Mouse (Mus musculus) layer of hippocampus, adult 18-20 months (tissue): Measurements from ENCODE around the gene Zmym2. TPM values are rescaled to one million over a fixed set of nuclear protein-coding genes. Genes with fewer than 3 reads are reported as not detected.

ENCODE experiments used
- DNase-seq, 2 experiments: peaks; one replicate each; pipeline ENCODE4 v3.0.0; 2022; ENCODE audit warnings: low spot score in 2 of 2
- total RNA-seq, 2 experiments: library from RNA; stranded (reverse); gene quantifications; 2 replicates each; pipeline ENCODE4 v1.2.3; 2021

Gene Zmym2
- total RNA-seq, 2 experiments from 2014 or later: 89.1 to 91.8 TPM

GRCm38 (mm10) chr14:56905696-56906095 lies 19.2 kb downstream of the Zmym2 start:
- no peak for DNase-seq

- peak in 1 of 2 experiments; percentile 16 for DNase-seq
Observed at GRCm38 (mm10) chr14:56918532-56918931, 32.1 kb downstream of the Zmym2 start.

GRCm38 (mm10) chr14:56935481-56935880 lies 49.0 kb downstream of the Zmym2 start:
- DNase-seq: no peak

GRCm38 (mm10) chr14:56939903-56940302 lies 53.5 kb downstream of the Zmym2 start:
- DNase-seq: no peak

- DNase-seq: no peak
Observed at GRCm38 (mm10) chr14:56952928-56953327, 66.5 kb downstream of the Zmym2 start.

- DNase-seq: no peak
Observed at GRCm38 (mm10) chr14:56954393-56954792, 67.9 kb downstream of the Zmym2 start.

GRCm38 (mm10) chr14:56963969-56964734 lies 77.7 kb downstream of the Zmym2 start:
- DNase-seq: peak in 1 of 2 experiments; percentile 52

GRCm38 (mm10) chr14:56969653-56970052 lies 83.2 kb downstream of the Zmym2 start:
- DNase-seq: no peak

GRCm38 (mm10) chr14:56970160-56970559 lies 83.7 kb downstream of the Zmym2 start:
- DNase-seq: no peak

- DNase-seq: no peak
Observed at GRCm38 (mm10) chr14:56978045-56978655, 91.7 kb downstream of the Zmym2 start.

GRCm38 (mm10) chr14:56988621-56989020 lies 102.2 kb downstream of the Zmym2 start:
- DNase-seq: no peak

Other genes starting within 250 kb of the Zmym2 start
- gene Mphosph8, start 218.4 kb upstream of the Zmym2 start, total RNA-seq: 10 to 100 TPM; 48.2 to 57.3 TPM
- 10 to 100 TPM; 63.7 to 64.3 TPM for gene Pspc1, start 108.3 kb upstream of the Zmym2 start, total RNA-seq
- gene Zmym5, start 74.9 kb upstream of the Zmym2 start, total RNA-seq: 10 to 100 TPM; 27.0 to 30.1 TPM
- under 1 TPM; 0.30 to 0.84 TPM for gene Gja3, start 171.4 kb downstream of the Zmym2 start, total RNA-seq
- 1 to 10 TPM; 6.4 to 8.3 TPM for gene Gjb2, start 218.0 kb downstream of the Zmym2 start, total RNA-seq
- gene Gm4491, start 229.2 kb downstream of the Zmym2 start, total RNA-seq: 1 to 10 TPM; 1.4 to 1.5 TPM
- gene Gjb6, start 247.0 kb downstream of the Zmym2 start, total RNA-seq: 100 to 1,000 TPM; 114 to 125 TPM